Mouse (Mus musculus) erythroblast, embryonic 14.5 days (primary cell): ENCODE data around the gene Zfp513. TPM values are rescaled to one million over a fixed set of nuclear protein-coding genes. Genes with fewer than 3 reads are reported as not detected.

Experiments
- H3K27me3 ChIP-seq: 2 replicates; pipeline ENCODE4 v1.6.1; 2012; ENCODE audit warnings: inconsistent platforms; ENCODE audit not compliant: control insufficient read depth
- H3K36me3 ChIP-seq: 2 replicates; pipeline ENCODE4 v1.6.1; 2012; ENCODE audit warnings: mild to moderate bottlenecking, inconsistent platforms; ENCODE audit not compliant: control insufficient read depth
- H3K4me1 ChIP-seq: 2 replicates; pipeline ENCODE4 v1.6.1; 2012; ENCODE audit warnings: inconsistent platforms; ENCODE audit not compliant: control insufficient read depth
- H3K4me3 ChIP-seq: replicated peaks from 2 replicates; pipeline ENCODE3; 2012; ENCODE audit warnings: moderate library complexity, mild to moderate bottlenecking, inconsistent platforms
- H3K9me3 ChIP-seq: 2 replicates; pipeline ENCODE4 v1.6.1; 2012; ENCODE audit warnings: low read length, inconsistent platforms, mixed read lengths; ENCODE audit not compliant: control insufficient read depth
- GATA1 ChIP-seq: IDR thresholded peaks from 2 replicates; pipeline ENCODE4 v1.6.1; 2012; ENCODE audit warnings: low read length, inconsistent platforms, mixed read lengths
- TAL1 ChIP-seq: IDR thresholded peaks from 3 replicates; pipeline ENCODE4 v1.6.1; 2012; ENCODE audit warnings: low read length, inconsistent platforms, mixed read lengths
- polyA plus RNA-seq: library from polyadenylated mRNA; stranded (reverse); fragments of >175 nt; gene quantifications from 2 replicates; pipeline ENCODE4 v1.2.3, GENCODE M21; 2012

Gene Zfp513
- 2.5 TPM in 2 replicates for polyA plus RNA-seq

DNA sequence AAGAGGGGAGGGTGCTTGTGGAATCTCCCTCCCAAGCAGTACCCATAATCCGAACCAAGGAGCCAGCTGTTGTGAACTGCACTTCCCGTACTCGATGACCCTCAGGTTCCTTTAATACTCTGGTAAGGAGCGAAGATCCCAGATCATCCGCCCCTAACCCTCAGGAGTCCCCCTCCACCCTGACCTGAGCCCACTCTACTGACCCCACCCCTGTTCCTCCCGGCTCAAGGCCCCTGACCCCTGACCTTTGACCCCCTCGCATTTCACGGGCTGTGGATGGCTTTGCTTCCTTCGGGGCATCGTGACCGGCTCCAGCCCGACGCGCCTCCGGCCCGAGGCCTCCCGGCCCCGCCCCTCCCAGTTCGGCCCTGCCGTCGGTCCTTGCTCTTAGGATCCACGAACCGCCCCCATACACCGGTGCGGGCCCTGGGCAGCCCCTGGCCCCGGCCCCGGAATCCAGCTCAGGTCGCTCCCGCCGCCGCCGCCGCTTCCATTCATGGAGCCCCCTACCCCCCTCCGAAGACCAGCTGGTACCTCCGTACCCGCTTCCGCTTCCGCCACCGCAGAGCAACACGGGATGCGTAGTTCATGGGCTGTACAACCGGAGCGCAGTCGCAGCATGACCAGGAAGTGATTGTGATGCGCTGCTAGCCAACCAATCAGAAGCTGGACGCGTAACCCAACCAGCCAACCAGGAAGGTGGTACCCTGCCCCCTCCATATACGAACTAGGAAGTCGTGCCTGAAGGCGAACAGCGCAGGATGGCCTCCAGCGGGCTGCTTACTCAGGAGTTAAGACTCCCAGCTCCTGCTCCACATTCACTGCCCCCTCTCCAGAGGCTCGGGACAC is at the start of gene Zfp513:
Zfp513 (minus strand) TSS at position 562 of the 849 bp plus-strand sequence.
- Histone ChIP-seq H3K9me3 (no peaks in the 10 kb centered on the region), H3K4me1 (peaks cover 37% of the 10 kb centered on the region), H3K4me3 (peak within 1 kb of the TSS; percentile 84), H3K27me3 (no peaks in the 10 kb centered on the region), H3K36me3 (peaks cover 96% of the 10 kb centered on the region)
- TF ChIP-seq GATA1 (no peak), TAL1 (no peak)

DNA sequence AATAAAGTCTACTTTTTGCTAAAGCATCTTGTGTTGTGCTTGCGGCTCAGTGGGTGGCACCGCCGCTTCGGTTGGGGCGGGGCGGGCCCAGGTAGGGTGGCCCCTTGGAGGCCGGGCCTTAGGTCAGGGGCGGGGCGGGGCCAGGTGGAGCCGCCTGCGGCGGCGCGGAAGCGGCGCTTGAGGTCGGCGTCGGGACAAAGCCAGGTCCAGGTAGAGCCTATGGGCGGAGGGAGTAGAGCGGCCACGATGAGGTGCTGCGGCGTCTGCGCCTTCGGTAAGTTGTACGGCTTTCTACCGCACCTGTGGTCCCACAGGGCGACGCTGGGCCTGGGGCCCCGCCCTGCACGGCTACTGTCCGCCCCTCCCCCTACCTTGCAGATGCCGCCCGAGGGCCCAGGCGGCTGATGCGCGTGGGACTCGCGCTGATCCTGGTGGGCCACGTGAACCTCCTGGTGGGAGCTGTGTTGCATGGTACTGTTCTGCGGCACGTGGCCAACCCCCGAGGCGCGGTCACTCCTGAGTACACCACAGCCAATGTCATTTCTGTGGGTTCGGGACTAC is 49.5 kb upstream of the Zfp513 start, which contains the start of gene Krtcap3:
Krtcap3 (plus strand) TSS at position 151 of the 561 bp plus-strand sequence.
- no peaks in the 10 kb centered on the region for H3K27me3 ChIP-seq
- TF ChIP-seq TAL1: no peak
- TF ChIP-seq GATA1: no peak
- no peaks in the 10 kb centered on the region for H3K9me3 ChIP-seq
- H3K4me1 ChIP-seq: peaks cover 21% of the 10 kb centered on the region
- peak within 1 kb of the TSS; percentile 64 for H3K4me3 ChIP-seq
- peaks cover 80% of the 10 kb centered on the region for H3K36me3 ChIP-seq

DNA sequence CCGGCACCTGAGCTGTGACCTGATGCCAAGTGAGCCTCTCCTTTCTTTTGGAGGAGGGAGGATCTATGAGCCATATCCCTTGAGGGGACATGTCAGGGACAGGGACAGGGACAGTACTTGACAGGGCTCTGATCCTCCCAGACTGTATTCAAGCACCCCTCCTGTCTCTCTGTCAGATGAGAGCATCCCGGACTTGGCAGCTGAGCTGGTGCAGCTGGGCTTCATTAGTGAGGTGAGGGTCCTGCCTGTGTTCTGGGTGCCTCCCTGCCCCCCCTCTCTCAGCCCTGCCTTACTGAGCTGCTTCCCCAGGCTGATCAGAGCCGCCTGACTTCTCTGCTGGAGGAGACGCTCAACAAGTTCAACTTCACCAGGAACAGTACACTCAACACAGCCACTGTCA is 48.6 kb upstream of the Zfp513 start:
- peaks cover 89% of the 10 kb centered on the region for H3K36me3 ChIP-seq

DNA sequence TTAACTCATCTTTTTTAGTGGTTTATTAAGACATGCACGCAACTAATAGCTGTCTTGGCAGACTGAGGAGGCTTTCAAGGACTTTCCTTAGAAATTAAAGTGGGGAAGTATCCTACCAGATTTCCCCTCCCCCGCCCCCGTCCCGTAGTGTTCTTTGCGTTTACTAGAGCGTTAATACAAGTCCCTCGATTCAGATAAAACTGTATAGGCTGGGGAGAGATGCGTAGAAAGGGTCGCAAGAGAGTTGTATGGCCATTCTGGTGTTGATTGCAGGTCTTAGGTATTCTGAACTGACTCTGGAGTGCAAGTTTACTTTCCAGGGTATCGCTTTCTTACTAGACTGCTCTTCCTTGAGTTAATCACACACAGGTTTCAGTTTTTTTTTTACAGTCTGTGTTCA is 40.1 kb upstream of the Zfp513 start:
- no peaks in the 10 kb centered on the region for H3K9me3 ChIP-seq
- peaks cover 29% of the 10 kb centered on the region for H3K4me1 ChIP-seq
- peaks cover 37% of the 10 kb centered on the region for H3K36me3 ChIP-seq
- H3K27me3 ChIP-seq: peaks cover under 1% of the 10 kb centered on the region; the same call in 1 of the 2 replicates
- peak overlapping the region; percentile 94 for H3K4me3 ChIP-seq
- TF ChIP-seq TAL1 (no peak), GATA1 (no peak)

More for the DNA sequence above, 48.6 kb upstream of the Zfp513 start:
- TF ChIP-seq TAL1 (no peak), GATA1 (no peak)
- Histone ChIP-seq H3K4me3 (no peak overlapping the region), H3K4me1 (peaks cover 21% of the 10 kb centered on the region), H3K27me3 (no peaks in the 10 kb centered on the region), H3K9me3 (no peaks in the 10 kb centered on the region)

DNA sequence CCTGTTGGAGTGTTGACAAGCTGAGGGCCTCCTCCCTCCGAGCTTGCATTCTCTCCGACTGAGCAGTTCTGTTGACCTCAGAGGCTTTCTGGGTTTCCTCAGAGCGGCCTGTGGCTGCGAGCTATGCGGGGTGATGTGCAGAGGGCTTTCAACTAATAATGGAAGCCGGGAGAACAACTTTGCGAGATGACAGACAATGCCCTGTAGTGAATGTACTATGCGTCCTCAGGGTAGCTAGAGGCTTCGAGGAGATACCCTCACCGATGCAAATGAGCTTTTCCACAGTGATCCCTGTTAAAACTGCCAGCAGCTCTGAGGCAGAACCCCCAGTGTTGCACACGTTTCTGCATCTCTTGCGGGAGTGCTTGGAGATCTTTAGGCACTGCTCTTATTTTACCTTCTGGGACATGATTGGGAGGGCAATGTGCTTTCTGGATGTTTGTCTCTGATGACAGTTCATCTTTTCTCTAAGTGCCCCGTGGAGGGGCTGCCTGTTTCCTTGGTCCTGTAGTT is 39.5 kb upstream of the Zfp513 start:
- TF ChIP-seq TAL1 (no peak), GATA1 (no peak)
- Histone ChIP-seq H3K27me3 (peaks cover 2% of the 10 kb centered on the region; the same call in 1 of the 2 replicates), H3K4me3 (peak overlapping the region; percentile 94), H3K4me1 (peaks cover 29% of the 10 kb centered on the region), H3K36me3 (peaks cover 31% of the 10 kb centered on the region), H3K9me3 (no peaks in the 10 kb centered on the region)

DNA sequence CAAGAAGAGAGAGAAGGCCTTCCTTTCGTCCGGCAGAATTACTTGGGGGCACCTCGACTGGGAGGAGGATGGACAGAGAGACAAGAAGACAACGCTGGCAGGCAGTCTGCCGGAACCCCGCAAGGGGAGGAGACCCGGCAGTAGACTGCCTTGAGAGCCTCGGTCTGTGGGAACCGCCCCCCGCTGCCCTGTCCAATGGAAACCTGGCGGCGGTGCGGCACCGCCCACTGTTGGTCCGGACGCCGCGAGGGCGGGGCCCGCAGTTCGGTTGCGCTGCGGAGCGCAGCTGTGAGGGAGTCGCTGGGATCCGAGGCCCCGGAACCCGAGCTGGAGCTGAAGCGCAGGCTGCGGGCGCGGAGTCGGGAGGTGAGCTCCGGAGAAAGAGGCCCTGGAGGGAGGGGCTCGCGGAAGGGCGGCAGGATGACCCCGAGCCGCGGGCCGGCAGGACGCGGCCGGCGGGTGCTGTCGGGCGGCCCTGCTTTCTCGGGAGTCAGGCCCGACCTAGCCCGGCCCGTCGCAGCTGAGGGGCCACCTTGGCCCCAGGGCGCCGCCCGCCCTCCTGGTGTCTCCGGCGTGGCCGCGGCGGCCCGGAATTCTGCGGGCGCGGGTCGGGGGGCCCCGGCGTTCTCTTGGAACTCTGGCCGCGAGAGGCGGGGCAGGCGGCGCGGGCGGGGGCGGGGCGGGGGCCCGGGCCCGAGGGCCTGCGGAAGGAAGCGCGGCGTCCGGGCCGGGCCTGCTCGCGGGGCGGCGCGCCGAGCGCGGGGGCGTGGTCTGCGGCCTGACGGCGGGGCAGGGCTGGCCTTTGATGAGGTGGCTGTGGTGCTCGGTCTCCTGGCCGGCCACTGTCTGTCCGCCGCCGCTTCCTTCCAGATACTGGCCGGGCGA is 38.8 kb upstream of the Zfp513 start, which contains the start of the genes Nrbp1 and Gm9970:
Nrbp1 (plus strand) TSS at position 228 of the 885 bp plus-strand sequence.
Gm9970 (minus strand) TSS at position 596 of the 885 bp plus-strand sequence.
- peaks cover 29% of the 10 kb centered on the region for H3K4me1 ChIP-seq
- H3K36me3 ChIP-seq: peaks cover 24% of the 10 kb centered on the region
- peak within 1 kb of the TSS; percentile 94 for H3K4me3 ChIP-seq
- H3K9me3 ChIP-seq: no peaks in the 10 kb centered on the region
- H3K27me3 ChIP-seq: peaks cover 5% of the 10 kb centered on the region
- TF ChIP-seq GATA1 (no peak), TAL1 (no peak)

DNA sequence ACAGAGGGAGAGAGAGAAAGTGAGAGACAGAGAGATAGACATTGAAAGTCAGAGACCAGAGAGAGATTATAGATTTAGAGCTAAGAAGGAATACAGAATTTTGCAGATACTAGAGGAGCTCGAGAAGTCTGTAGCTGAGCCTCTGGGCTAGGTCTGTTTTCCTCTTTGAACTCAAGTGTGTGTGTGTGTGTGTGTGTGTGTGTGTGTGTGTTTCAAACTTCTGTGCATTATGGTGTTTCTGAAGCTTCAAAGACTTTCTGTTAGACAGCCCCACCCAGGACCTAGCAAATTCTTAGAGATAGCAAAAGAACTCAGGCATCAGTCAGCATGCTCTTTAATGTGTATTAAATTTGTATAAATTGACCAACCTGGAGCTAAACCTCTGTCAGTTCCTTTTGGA is 24.5 kb upstream of the Zfp513 start:
- Histone ChIP-seq H3K9me3 (no peaks in the 10 kb centered on the region), H3K36me3 (no peaks in the 10 kb centered on the region), H3K4me3 (no peak overlapping the region), H3K4me1 (peaks cover 4% of the 10 kb centered on the region), H3K27me3 (0 out of 2 replicates have a peak, but pooled peaks cover 2% of the 10 kb centered on the region)
- TF ChIP-seq TAL1 (no peak), GATA1 (no peak)

DNA sequence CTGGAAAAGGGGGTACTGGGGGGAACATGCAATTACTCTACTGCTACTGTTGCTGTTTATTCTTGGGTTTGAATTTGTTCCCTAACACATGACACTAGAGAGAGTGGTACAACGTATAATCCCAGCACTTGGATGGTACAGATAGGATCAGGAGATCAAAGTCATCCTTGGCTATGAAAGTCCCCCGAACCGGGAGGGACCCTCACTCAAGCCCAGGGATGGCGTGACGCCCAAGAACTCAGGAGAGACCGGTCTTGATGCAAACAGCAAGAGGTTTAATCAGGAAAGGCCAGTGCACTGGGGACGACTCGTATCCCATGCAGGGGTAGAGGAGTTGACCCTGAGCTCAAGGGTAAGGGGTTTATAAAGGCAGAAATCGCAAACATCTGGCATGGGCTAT is 20.6 kb upstream of the Zfp513 start:
- Histone ChIP-seq H3K9me3 (no peaks in the 10 kb centered on the region), H3K36me3 (peaks cover under 1% of the 10 kb centered on the region), H3K4me3 (no peak overlapping the region), H3K27me3 (no peaks in the 10 kb centered on the region), H3K4me1 (peaks cover 30% of the 10 kb centered on the region)
- TF ChIP-seq GATA1: no peak
- TF ChIP-seq TAL1: no peak
